Mouse (Mus musculus) lung, embryonic 16.5 days (tissue): ENCODE results near the gene Pigu. TPM values are rescaled to one million over a fixed set of nuclear protein-coding genes. Genes with fewer than 3 reads are reported as not detected.

Experiments used
- ATAC-seq: fragments of 200-750 bp; cut with Nextera tagmentation; 2 replicates; pipeline ENCODE4 v1.8.0; 2017; ENCODE audit warnings: low read depth, mild to moderate bottlenecking, moderate library complexity
- H3K27ac ChIP-seq: fragments of 300-500 bp; sonication (generic); 2 replicates; pipeline ENCODE4 v1.5.1; 2014; ENCODE audit warnings: mild to moderate bottlenecking, control low read depth, low read length
- H3K27me3 ChIP-seq: fragments of 300-500 bp; sonication (generic); 2 replicates; pipeline ENCODE4 v1.6.1; 2014; ENCODE audit warnings: low read depth, low read length, mixed read lengths; ENCODE audit not compliant: control insufficient read depth, insufficient read depth
- H3K36me3 ChIP-seq: fragments of 300-500 bp; sonication (generic); 2 replicates; pipeline ENCODE4 v1.6.1; 2014; ENCODE audit warnings: low read length; ENCODE audit not compliant: control insufficient read depth, insufficient read depth
- H3K4me1 ChIP-seq: fragments of 300-500 bp; sonication (generic); replicated peaks from 2 replicates; pipeline ENCODE4 v1.6.1; 2014; ENCODE audit warnings: low read length, mixed read lengths; ENCODE audit not compliant: control insufficient read depth, insufficient read depth
- H3K4me2 ChIP-seq: fragments of 300-500 bp; sonication (generic); 2 replicates; pipeline ENCODE4 v1.6.1; 2014; ENCODE audit warnings: low read depth, low read length, control low read depth
- H3K4me3 ChIP-seq: fragments of 300-500 bp; sonication (generic); 2 replicates; pipeline ENCODE4 v1.5.1; 2014; ENCODE audit warnings: mild to moderate bottlenecking, low read length, control low read depth
- H3K9ac ChIP-seq: fragments of 300-500 bp; sonication (generic); 2 replicates; pipeline ENCODE4 v1.6.1; 2014; ENCODE audit warnings: low read length, control low read depth
- H3K9me3 ChIP-seq: fragments of 300-500 bp; sonication (generic); 2 replicates; pipeline ENCODE4 v1.6.1; 2016; ENCODE audit warnings: low read length; ENCODE audit not compliant: control insufficient read depth
- WGBS: fragments of 180-500 bp; shearing (Covaris S2); extraction: QIAGEN DNeasy Blood & Tissue Kit; methylation state at CpG from one replicate; pipeline ENCODE4 v1.1.7; 2014; 5-methylcytosine and 5-hydroxymethylcytosine counted together
- polyA plus RNA-seq: library from polyadenylated mRNA; unstranded; fragments of >200 nt; fragmentation: Nextera tagmentation; extraction: Ambion mirVana; gene quantifications from 2 replicates; pipeline ENCODE4 v1.2.1, GENCODE M21; 2015

Gene Pigu
- polyA plus RNA-seq, 1 experiment from 2014 or later, result 54.9 TPM

- H3K27me3 ChIP-seq, result no peaks in the 10 kb centered on the region
- H3K9ac ChIP-seq, result no peak overlapping the region
- H3K4me3 ChIP-seq, result no peak overlapping the region
- H3K36me3 ChIP-seq, result no peaks in the 10 kb centered on the region
- 62% methylated on average over 10 of the region's 10 CpGs for WGBS
- no peak for ATAC-seq
- H3K4me1 ChIP-seq, result peaks cover 9% of the 10 kb centered on the region
- no peaks in the 10 kb centered on the region for H3K9me3 ChIP-seq
- H3K4me2 ChIP-seq, result no peak overlapping the region
- H3K27ac ChIP-seq, result no peak overlapping the region
These were observed 84.6 kb downstream of the Pigu start for GRCm38 (mm10) chr2:155272396-155273170.

- no peak overlapping the region for H3K4me2 ChIP-seq
- no peak overlapping the region for H3K4me3 ChIP-seq
- ATAC-seq, result no peak
- H3K9me3 ChIP-seq, result no peaks in the 10 kb centered on the region
- peaks cover 3% of the 10 kb centered on the region; the same call in 1 of the 2 replicates for H3K4me1 ChIP-seq
- H3K27me3 ChIP-seq, result no peaks in the 10 kb centered on the region
- 82% methylated on average over 6 of the region's 6 CpGs for WGBS
- H3K9ac ChIP-seq, result no peak overlapping the region
- H3K27ac ChIP-seq, result no peak overlapping the region
- H3K36me3 ChIP-seq, result no peaks in the 10 kb centered on the region
These were observed 85.3 kb downstream of the Pigu start for GRCm38 (mm10) chr2:155271957-155272356.

GRCm38 (mm10) chr2:155266896-155267295 lies 90.3 kb downstream of the Pigu start:
- no peak overlapping the region for H3K27ac ChIP-seq
- no peak overlapping the region for H3K4me2 ChIP-seq
- no peaks in the 10 kb centered on the region for H3K9me3 ChIP-seq
- no peak overlapping the region for H3K9ac ChIP-seq
- WGBS, result 75% methylated on average over 5 of the region's 5 CpGs
- H3K36me3 ChIP-seq, result no peaks in the 10 kb centered on the region
- H3K27me3 ChIP-seq, result no peaks in the 10 kb centered on the region
- no peak for ATAC-seq
- H3K4me1 ChIP-seq, result no peaks in the 10 kb centered on the region
- no peak overlapping the region for H3K4me3 ChIP-seq

- WGBS, result 86% methylated on average over 6 of the region's 6 CpGs
- Histone ChIP-seq H3K27ac (no peak overlapping the region), H3K4me2 (no peak overlapping the region), H3K9ac (no peak overlapping the region), H3K4me3 (no peak overlapping the region), H3K4me1 (no peaks in the 10 kb centered on the region), H3K36me3 (no peaks in the 10 kb centered on the region), H3K9me3 (no peaks in the 10 kb centered on the region), H3K27me3 (no peaks in the 10 kb centered on the region)
- no peak for ATAC-seq
These were observed 91.7 kb downstream of the Pigu start for GRCm38 (mm10) chr2:155265526-155265925.

- WGBS, result 87% methylated on average over 5 of the region's 5 CpGs
- Histone ChIP-seq H3K27me3 (no peaks in the 10 kb centered on the region), H3K4me2 (no peak overlapping the region), H3K4me3 (no peak overlapping the region), H3K9ac (no peak overlapping the region), H3K27ac (no peak overlapping the region), H3K9me3 (no peaks in the 10 kb centered on the region), H3K36me3 (peaks cover 58% of the 10 kb centered on the region), H3K4me1 (no peaks in the 10 kb centered on the region)
- no peak for ATAC-seq
These were observed 107.6 kb downstream of the Pigu start for GRCm38 (mm10) chr2:155249588-155249987.

- Histone ChIP-seq H3K27me3 (no peaks in the 10 kb centered on the region), H3K36me3 (peaks cover 64% of the 10 kb centered on the region), H3K9me3 (no peaks in the 10 kb centered on the region), H3K4me2 (no peak overlapping the region), H3K27ac (no peak overlapping the region), H3K9ac (no peak overlapping the region), H3K4me1 (no peaks in the 10 kb centered on the region), H3K4me3 (no peak overlapping the region)
- 88% methylated on average over 2 of the region's 2 CpGs for WGBS
- ATAC-seq, result no peak
These were observed 108.5 kb downstream of the Pigu start for GRCm38 (mm10) chr2:155248718-155249117.

- no peak overlapping the region for H3K4me2 ChIP-seq
- no peak for ATAC-seq
- H3K9ac ChIP-seq, result no peak overlapping the region
- peaks cover 68% of the 10 kb centered on the region for H3K36me3 ChIP-seq
- no peak overlapping the region for H3K4me3 ChIP-seq
- no peaks in the 10 kb centered on the region for H3K4me1 ChIP-seq
- no peaks in the 10 kb centered on the region for H3K9me3 ChIP-seq
- 93% methylated on average over 1 of the region's 1 CpGs for WGBS
- no peak overlapping the region for H3K27ac ChIP-seq
- H3K27me3 ChIP-seq, result no peaks in the 10 kb centered on the region
These were observed 109.0 kb downstream of the Pigu start for GRCm38 (mm10) chr2:155248206-155248605.

- no peak for ATAC-seq
- Histone ChIP-seq H3K9me3 (no peaks in the 10 kb centered on the region), H3K4me3 (no peak overlapping the region), H3K9ac (no peak overlapping the region), H3K27ac (no peak overlapping the region), H3K36me3 (peaks cover 62% of the 10 kb centered on the region), H3K4me2 (no peak overlapping the region), H3K27me3 (no peaks in the 10 kb centered on the region), H3K4me1 (no peaks in the 10 kb centered on the region)
- 74% methylated on average over 4 of the region's 4 CpGs for WGBS
These were observed 111.0 kb downstream of the Pigu start for GRCm38 (mm10) chr2:155246231-155246630.

GRCm38 (mm10) chr2:155242296-155242855 lies 114.9 kb downstream of the Pigu start:
- H3K9me3 ChIP-seq, result no peaks in the 10 kb centered on the region
- WGBS, result 80% methylated on average over 7 of the region's 7 CpGs
- no peak overlapping the region for H3K4me2 ChIP-seq
- H3K27me3 ChIP-seq, result no peaks in the 10 kb centered on the region
- no peak for ATAC-seq
- H3K4me1 ChIP-seq, result peaks cover 6% of the 10 kb centered on the region
- no peak overlapping the region for H3K9ac ChIP-seq
- no peak overlapping the region for H3K27ac ChIP-seq
- H3K4me3 ChIP-seq, result no peak overlapping the region
- H3K36me3 ChIP-seq, result peaks cover 27% of the 10 kb centered on the region
